Mouse (Mus musculus) hindbrain, embryonic 12.5 days (tissue): ENCODE data around the gene Leap2. TPM values are rescaled to one million over a fixed set of nuclear protein-coding genes. Genes with fewer than 3 reads are reported as not detected.
A peak's percentile ranks its signal among the peaks of the same experiment; 100 is the strongest.

Experiments
- ATAC-seq: fragments of 200-750 bp; cut with Nextera tagmentation; 2 replicates; pipeline ENCODE4 v1.8.0; 2017; ENCODE audit warnings: moderate TSS enrichment; ENCODE audit not compliant: low FRiP score
- H3K27ac ChIP-seq: fragments of 300-500 bp; sonication (generic); 2 replicates; pipeline ENCODE4 v1.5.1; 2016; ENCODE audit warnings: mild to moderate bottlenecking
- H3K27me3 ChIP-seq: fragments of 300-500 bp; sonication (generic); 2 replicates; pipeline ENCODE4 v1.6.1; 2016; ENCODE audit warnings: mild to moderate bottlenecking
- H3K36me3 ChIP-seq: fragments of 300-500 bp; sonication (generic); 2 replicates; pipeline ENCODE4 v1.6.1; 2016; ENCODE audit warnings: mild to moderate bottlenecking
- H3K4me1 ChIP-seq: fragments of 300-500 bp; sonication (generic); 2 replicates; pipeline ENCODE4 v1.6.1; 2016
- H3K4me2 ChIP-seq: fragments of 300-500 bp; sonication (generic); replicated peaks from 2 replicates; pipeline ENCODE4 v1.6.1; 2016; ENCODE audit warnings: mild to moderate bottlenecking
- H3K4me3 ChIP-seq: fragments of 300-500 bp; sonication (generic); 2 replicates; pipeline ENCODE4 v1.5.1; 2016; ENCODE audit warnings: mild to moderate bottlenecking
- H3K9ac ChIP-seq: fragments of 300-500 bp; sonication (generic); 2 replicates; pipeline ENCODE4 v1.6.1; 2016; ENCODE audit warnings: mild to moderate bottlenecking, moderate library complexity
- H3K9me3 ChIP-seq: fragments of 300-500 bp; sonication (generic); replicated peaks from 2 replicates; pipeline ENCODE4 v1.6.1; 2016; ENCODE audit warnings: mild to moderate bottlenecking
- WGBS: fragments of 180-500 bp; shearing (Covaris S2); methylation state at CpG from one replicate; pipeline ENCODE4 v1.1.7; 2016; 5-methylcytosine and 5-hydroxymethylcytosine counted together
- polyA plus RNA-seq: library from polyadenylated mRNA; unstranded; fragments of >200 nt; fragmentation: Nextera tagmentation; extraction: Ambion mirVana; gene quantifications from 2 replicates; pipeline ENCODE4 v1.2.1, GENCODE M21; 2016

Gene Leap2
- polyA plus RNA-seq, 1 experiment from 2014 or later, result not detected

- WGBS, result 4% methylated on average over 42 of the region's 42 CpGs
These were observed 33.8 kb upstream of the Leap2 start, which contains the start of the genes Gm10447 and Shroom1 for GRCm38 (mm10) chr11:53456474-53457371. Gene Gm10447, minus strand, starts transcription at chr11:53457110. Gene Shroom1, plus strand, starts transcription at chr11:53457205.

GRCm38 (mm10) chr11:53453031-53453430, 30.1 kb upstream of the Leap2 start:
- peaks cover 7% of the 10 kb centered on the region for H3K4me1 ChIP-seq
- no peak overlapping the region for H3K4me3 ChIP-seq
- no peak overlapping the region for H3K4me2 ChIP-seq
- H3K9me3 ChIP-seq, result no peaks in the 10 kb centered on the region
- no peak overlapping the region for H3K27ac ChIP-seq
- H3K9ac ChIP-seq, result no peak overlapping the region
- WGBS, result 89% methylated on average over 5 of the region's 5 CpGs
- no peak for ATAC-seq
- peaks cover 29% of the 10 kb centered on the region for H3K27me3 ChIP-seq
- H3K36me3 ChIP-seq, result no peaks in the 10 kb centered on the region

More at GRCm38 (mm10) chr11:53456474-53457371, 33.8 kb upstream of the Leap2 start, which contains the start of the genes Gm10447 and Shroom1:
- no peak within 1 kb of the TSS for H3K27ac ChIP-seq
- no peaks in the 10 kb centered on the region for H3K36me3 ChIP-seq
- peak within 1 kb of the TSS; percentile 75 for H3K4me2 ChIP-seq
- peak within 1 kb of the TSS; percentile 51 for H3K9ac ChIP-seq
- H3K4me1 ChIP-seq, result peaks cover 7% of the 10 kb centered on the region
- peak; percentile 48; the same call in 1 of the 2 replicates for ATAC-seq
- H3K9me3 ChIP-seq, result no peaks in the 10 kb centered on the region
- H3K27me3 ChIP-seq, result peaks cover 55% of the 10 kb centered on the region
- peak within 1 kb of the TSS; percentile 48 for H3K4me3 ChIP-seq

GRCm38 (mm10) chr11:53452396-53452795, 29.4 kb upstream of the Leap2 start:
- Histone ChIP-seq H3K36me3 (no peaks in the 10 kb centered on the region), H3K9ac (no peak overlapping the region), H3K4me3 (no peak overlapping the region), H3K9me3 (no peaks in the 10 kb centered on the region), H3K27ac (no peak overlapping the region), H3K27me3 (peaks cover 22% of the 10 kb centered on the region), H3K4me1 (peaks cover 6% of the 10 kb centered on the region), H3K4me2 (no peak overlapping the region)
- WGBS, result 97% methylated on average over 9 of the region's 9 CpGs
- no peak for ATAC-seq

- 80% methylated on average over 2 of the region's 2 CpGs for whole genome bisulfite sequencing
- no peak overlapping the region for H3K4me3 ChIP-seq
- H3K27ac ChIP-seq, result no peak overlapping the region
- peaks cover 13% of the 10 kb centered on the region for H3K27me3 ChIP-seq
- H3K4me2 ChIP-seq, result no peak overlapping the region
- H3K36me3 ChIP-seq, result no peaks in the 10 kb centered on the region
- no peak overlapping the region for H3K9ac ChIP-seq
- no peaks in the 10 kb centered on the region for H3K9me3 ChIP-seq
- ATAC-seq, result no peak
- no peaks in the 10 kb centered on the region for H3K4me1 ChIP-seq
These were observed 28.4 kb upstream of the Leap2 start for GRCm38 (mm10) chr11:53451361-53451760.

- Histone ChIP-seq H3K36me3 (no peaks in the 10 kb centered on the region), H3K9me3 (no peaks in the 10 kb centered on the region), H3K4me2 (no peak overlapping the region), H3K27me3 (0 out of 2 replicates have a peak, but pooled peaks cover 3% of the 10 kb centered on the region), H3K4me1 (no peaks in the 10 kb centered on the region), H3K27ac (no peak overlapping the region), H3K4me3 (no peak overlapping the region), H3K9ac (no peak overlapping the region)
- no peak for ATAC-seq
- 61% methylated on average over 15 of the region's 15 CpGs for WGBS
These were observed 27.2 kb upstream of the Leap2 start for GRCm38 (mm10) chr11:53450070-53450705.

GRCm38 (mm10) chr11:53448529-53448928, 25.6 kb upstream of the Leap2 start:
- no peak for ATAC-seq
- Histone ChIP-seq H3K4me2 (no peak overlapping the region), H3K9me3 (no peaks in the 10 kb centered on the region), H3K4me3 (no peak overlapping the region), H3K9ac (no peak overlapping the region), H3K27me3 (no peaks in the 10 kb centered on the region), H3K4me1 (no peaks in the 10 kb centered on the region), H3K27ac (no peak overlapping the region), H3K36me3 (no peaks in the 10 kb centered on the region)
- WGBS, result 84% methylated on average over 1 of the region's 1 CpGs

GRCm38 (mm10) chr11:53447996-53448395, 25.0 kb upstream of the Leap2 start:
- no peak overlapping the region for H3K4me2 ChIP-seq
- no peaks in the 10 kb centered on the region for H3K4me1 ChIP-seq
- WGBS, result 87% methylated on average over 8 of the region's 8 CpGs
- H3K36me3 ChIP-seq, result no peaks in the 10 kb centered on the region
- ATAC-seq, result no peak
- no peak overlapping the region for H3K27ac ChIP-seq
- no peak overlapping the region for H3K9ac ChIP-seq
- H3K27me3 ChIP-seq, result no peaks in the 10 kb centered on the region
- H3K9me3 ChIP-seq, result no peaks in the 10 kb centered on the region
- H3K4me3 ChIP-seq, result no peak overlapping the region

- no peak for ATAC-seq
- Histone ChIP-seq H3K4me2 (no peak overlapping the region), H3K27ac (no peak overlapping the region), H3K4me3 (no peak overlapping the region), H3K9ac (no peak overlapping the region), H3K4me1 (no peaks in the 10 kb centered on the region), H3K9me3 (no peaks in the 10 kb centered on the region), H3K27me3 (no peaks in the 10 kb centered on the region), H3K36me3 (no peaks in the 10 kb centered on the region)
- 92% methylated on average over 13 of the region's 13 CpGs for WGBS
These were observed 23.2 kb upstream of the Leap2 start for GRCm38 (mm10) chr11:53446183-53446582.

GRCm38 (mm10) chr11:53445562-53445961, 22.6 kb upstream of the Leap2 start:
- Histone ChIP-seq H3K9me3 (no peaks in the 10 kb centered on the region), H3K4me3 (no peak overlapping the region), H3K27me3 (no peaks in the 10 kb centered on the region), H3K27ac (no peak overlapping the region), H3K4me1 (no peaks in the 10 kb centered on the region), H3K36me3 (no peaks in the 10 kb centered on the region), H3K9ac (no peak overlapping the region), H3K4me2 (no peak overlapping the region)
- WGBS, result 58% methylated on average over 13 of the region's 13 CpGs
- no peak for ATAC-seq

GRCm38 (mm10) chr11:53443861-53444260, 20.9 kb upstream of the Leap2 start:
- Histone ChIP-seq H3K4me2 (no peak overlapping the region), H3K4me1 (no peaks in the 10 kb centered on the region), H3K9ac (no peak overlapping the region), H3K27me3 (no peaks in the 10 kb centered on the region), H3K27ac (no peak overlapping the region), H3K36me3 (no peaks in the 10 kb centered on the region), H3K9me3 (no peaks in the 10 kb centered on the region), H3K4me3 (no peak overlapping the region)
- ATAC-seq, result no peak
- WGBS, result 38% methylated on average over 6 of the region's 6 CpGs

GRCm38 (mm10) chr11:53441921-53442320, 19.0 kb upstream of the Leap2 start:
- WGBS, result 48% methylated on average over 12 of the region's 12 CpGs
- H3K4me3 ChIP-seq, result no peak overlapping the region
- H3K9me3 ChIP-seq, result no peaks in the 10 kb centered on the region
- H3K27me3 ChIP-seq, result no peaks in the 10 kb centered on the region
- no peak overlapping the region for H3K9ac ChIP-seq
- no peak overlapping the region for H3K27ac ChIP-seq
- H3K4me2 ChIP-seq, result no peak overlapping the region
- H3K36me3 ChIP-seq, result no peaks in the 10 kb centered on the region
- ATAC-seq, result no peak
- H3K4me1 ChIP-seq, result no peaks in the 10 kb centered on the region

- Histone ChIP-seq H3K36me3 (no peaks in the 10 kb centered on the region), H3K4me3 (no peak overlapping the region), H3K27me3 (no peaks in the 10 kb centered on the region), H3K27ac (no peak overlapping the region), H3K4me1 (no peaks in the 10 kb centered on the region), H3K4me2 (no peak overlapping the region), H3K9ac (no peak overlapping the region), H3K9me3 (no peaks in the 10 kb centered on the region)
- 87% methylated on average over 6 of the region's 6 CpGs for WGBS
- ATAC-seq, result no peak
These were observed 13.4 kb upstream of the Leap2 start for GRCm38 (mm10) chr11:53436338-53436737.
